Mouse (Mus musculus): ENCODE results near the gene Trmt44.
"Not testable (repeated sequence)": the region's sequence is repeated elsewhere in the genome, so short reads cannot be mapped to it uniquely, and the experiment has no call there.

Gene Trmt44

DNA sequence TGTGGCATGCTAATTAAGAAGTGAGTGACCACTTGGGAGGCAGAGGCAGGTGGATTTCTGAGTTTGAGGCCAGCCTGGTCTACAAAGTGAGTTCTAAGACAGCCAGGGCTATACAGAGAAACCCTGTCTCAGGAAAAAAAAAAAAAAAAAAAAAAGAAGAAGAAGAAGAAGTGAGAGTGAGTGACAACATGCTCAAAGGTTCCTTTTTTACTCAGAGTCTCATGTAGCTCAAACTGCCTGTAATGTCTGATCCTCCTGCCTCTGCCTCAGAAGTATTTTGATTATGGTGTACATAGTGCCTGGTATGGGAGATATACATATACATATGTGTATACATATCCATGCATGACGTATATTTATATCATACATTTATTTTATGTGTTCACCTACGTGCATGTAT lies 9.4 kb upstream of the Trmt44 start:
- not testable (repeated sequence) for DNase-seq

DNA sequence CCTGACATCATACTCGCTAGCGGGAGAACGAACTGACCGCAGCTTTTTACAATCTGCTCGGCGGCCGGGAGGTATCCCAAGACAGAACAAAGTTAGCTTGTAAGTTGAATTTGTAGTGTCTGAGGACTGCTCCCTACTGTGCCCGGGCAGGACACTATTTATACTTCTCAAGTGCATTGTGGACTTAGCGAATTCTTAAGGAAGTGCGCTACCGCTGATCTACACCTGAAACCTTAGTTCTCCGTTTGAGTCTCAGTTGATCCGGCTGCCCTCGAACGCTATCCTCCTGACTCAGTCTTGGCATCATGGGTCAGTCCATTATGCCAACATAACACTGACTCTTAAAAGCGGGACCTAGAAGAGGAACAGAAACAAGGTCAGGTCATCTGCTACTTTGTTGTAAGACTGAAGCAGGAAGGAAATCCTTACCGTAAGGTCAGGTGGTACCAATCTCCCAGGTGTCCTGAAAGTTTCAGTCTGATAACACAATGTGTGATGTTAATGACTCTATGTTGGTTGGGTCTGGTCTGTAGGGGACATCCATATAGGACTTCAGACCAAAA lies 8.4 kb upstream of the Trmt44 start:
- no peak for DNase-seq

DNA sequence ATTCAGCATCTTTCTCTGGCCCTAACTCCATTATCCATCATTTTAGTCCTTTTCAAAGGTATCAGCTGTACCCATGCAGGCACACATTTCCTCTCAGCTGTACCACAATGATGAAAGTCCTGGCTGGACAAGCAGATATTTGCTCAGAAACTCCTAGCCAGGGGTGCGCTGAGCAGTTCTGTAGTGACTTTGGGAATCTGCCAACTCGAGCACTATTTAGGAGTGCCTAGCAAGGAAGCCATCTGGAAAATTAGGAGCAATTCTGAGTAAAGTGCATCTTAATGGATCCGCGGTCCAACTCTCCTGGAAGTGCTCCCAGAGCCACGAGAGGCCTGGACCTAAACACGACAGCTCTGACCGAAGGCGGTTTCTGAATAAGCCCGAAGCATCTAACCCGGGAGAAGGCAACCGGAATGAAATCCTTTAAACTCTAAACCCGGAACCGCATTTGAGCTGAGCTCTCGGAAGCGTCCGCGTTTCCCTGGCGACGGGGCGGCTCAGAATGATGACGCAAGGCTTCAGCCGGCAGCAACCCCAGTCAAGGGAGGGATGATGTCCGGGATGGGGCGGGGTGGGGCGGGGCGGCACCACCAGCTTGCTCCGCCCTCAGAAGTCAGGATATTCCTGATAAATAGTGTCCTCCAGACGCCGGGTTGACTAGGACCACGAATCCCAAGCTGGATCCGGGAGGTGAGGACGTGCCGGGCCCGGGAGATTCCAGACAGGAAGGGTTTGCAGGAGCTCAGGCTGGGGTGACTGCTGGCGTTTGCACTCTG lies 7.8 kb upstream of the Trmt44 start, which contains the start of gene Acox3:
Gene Acox3 (plus strand): TSS at position 596 of the 776 bp plus-strand sequence.
- DNase-seq, result peak; percentile 95

DNA sequence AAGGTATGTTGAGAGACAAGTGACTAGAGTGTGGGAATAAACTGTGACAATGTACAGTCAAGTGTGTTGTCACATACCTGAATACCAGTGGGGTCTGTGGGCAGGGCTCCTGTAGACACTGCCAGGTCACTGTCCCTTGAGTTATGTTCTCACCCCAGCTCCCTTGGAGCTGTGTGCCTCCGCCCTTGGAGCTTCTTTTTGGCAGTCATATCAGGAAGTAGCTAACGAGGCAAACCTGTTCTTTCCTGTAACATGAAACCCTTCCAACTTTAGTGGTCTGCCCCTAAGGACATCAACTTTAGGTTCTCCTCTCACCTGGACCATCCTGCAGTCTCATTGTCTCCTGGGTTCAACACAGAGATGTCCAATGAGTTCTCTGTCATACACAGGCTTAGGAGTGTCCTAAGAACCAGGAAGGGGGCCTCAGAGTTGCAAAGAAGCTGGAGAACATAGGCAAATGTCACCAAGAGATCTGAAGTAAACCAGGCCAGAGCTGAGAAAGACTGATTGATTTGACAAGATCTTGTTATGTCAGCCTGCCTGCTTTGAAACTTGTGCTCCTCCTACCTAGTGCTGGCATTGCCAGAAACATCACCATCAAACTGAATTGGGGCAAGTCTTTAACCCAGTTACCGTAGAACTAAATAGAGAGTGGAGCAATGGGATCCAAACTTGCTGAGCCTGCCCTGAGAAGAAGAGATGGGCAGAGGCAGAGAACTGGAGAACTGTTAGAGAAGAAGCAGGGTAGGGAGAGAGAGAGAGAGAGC lies 5.5 kb upstream of the Trmt44 start:
- DNase-seq, result no peak

DNA sequence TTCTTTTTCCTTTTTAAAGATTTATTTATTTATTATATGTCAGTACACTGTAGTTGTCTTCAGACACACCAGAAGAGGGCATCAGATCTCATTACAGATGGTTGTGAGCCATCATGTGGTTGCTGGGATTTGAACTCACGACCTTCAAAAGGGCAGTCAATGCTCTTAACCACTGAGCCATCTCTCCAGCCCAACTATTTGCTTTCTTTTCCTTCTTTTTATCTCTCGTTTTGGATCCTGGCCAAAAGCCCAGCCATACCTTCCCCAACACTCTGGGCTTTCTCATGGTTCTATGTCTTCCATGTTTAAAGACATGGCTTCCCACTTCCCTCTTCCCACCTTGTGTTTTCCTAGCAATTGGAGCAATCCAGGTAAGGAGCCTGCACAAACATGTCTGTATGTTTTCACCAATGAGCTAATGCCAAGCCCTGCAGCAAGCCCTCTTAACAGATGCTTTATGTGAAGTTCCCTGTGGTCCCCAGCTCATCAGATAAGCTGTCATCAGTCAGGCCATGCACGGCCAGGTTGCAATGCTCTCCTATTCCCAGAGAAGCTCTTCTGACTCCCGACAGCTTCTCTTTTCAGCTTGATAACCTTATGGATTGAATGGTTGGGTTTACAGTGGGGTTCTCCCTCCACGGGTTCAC lies 4.5 kb upstream of the Trmt44 start:
- DNase-seq, result no peak

DNA sequence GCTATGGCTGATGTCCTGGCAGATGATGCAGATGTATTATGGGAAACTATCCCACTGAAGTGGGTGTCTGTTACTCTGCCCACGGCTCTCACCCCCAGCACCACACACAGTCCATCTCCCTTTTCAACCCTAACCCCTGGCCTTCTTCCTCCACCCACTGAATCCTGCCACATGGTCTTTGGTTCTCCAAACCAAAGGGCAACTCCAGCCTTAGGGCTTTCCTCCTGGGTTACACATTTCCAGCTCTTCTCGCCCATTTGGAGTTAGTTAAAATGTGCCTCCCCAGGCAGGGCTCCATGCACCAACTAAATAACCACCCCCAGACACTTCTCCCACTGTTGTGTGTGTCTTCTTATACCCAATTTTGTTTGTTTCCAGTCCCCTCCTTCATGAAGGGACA lies 3.5 kb upstream of the Trmt44 start:
- no peak for DNase-seq

DNA sequence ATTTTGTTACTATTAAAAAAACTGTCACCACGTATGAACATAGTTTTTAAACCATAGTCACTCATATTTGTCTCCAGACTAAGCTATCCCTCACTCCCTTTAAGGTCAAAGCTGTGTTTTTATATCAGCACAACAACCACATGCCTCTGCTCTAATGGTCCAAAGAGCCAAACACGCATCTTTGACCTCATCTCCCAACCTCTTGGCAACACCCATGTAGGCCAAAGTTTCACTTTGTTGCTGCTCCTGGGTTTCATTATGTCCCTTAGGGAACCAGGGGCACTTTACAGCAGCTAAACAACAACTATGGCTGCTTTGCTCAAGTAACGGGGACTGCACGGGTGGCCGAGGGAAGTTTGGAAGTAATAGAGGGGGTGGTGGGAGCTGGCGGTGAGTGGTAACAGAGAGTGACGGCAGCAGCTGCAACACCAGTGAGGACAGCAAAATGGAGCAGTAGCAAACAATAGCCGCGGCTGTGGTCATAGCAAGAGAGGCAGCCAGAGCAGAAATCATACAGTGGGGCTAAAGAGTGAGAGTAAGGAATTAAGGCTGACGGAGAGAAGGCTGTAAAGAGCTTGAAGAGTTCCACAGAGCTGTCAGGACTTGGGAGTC lies 1.6 kb upstream of the Trmt44 start:
- no peak for DNase-seq

DNA sequence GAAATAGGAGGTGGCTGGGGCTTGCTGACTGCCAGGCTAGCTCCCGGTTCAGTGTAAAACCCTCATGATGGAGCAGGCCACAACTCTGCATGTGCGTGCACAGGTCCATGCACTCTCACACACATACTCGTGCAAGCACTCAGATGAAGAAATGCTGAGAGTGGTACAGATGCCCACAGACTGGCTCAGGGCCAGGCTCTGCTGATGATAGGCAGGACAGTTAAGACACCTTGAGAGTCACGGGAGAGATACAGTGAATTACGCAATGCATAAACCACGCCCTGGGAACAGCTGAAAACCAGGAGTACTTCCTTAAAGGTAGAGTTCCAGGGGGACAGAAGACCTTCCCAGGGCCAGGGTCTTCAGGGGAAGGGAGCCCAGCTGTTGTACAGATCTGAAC lies 3.3 kb downstream of the Trmt44 start:
- DNase-seq, result no peak

DNA sequence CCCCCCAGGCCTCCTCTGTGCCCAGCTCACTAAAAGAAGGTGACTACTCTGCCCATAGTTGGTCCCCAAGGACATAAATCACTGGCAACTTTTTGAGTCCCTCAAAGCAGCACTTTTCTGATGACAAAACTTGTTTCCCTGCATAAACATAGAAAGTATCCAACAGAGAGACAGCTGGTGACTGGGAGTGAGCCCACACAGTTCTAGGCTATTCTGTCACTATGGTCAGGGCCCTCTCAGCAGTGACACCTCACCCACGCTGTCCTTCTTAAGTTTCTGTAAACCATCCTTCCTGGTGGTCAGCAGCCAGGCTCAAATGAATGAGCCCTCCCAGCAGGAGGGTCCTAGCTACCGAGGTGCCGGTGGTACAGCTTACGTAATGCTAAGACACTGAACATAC lies 8.2 kb downstream of the Trmt44 start:
- DNase-seq, result no peak

DNA sequence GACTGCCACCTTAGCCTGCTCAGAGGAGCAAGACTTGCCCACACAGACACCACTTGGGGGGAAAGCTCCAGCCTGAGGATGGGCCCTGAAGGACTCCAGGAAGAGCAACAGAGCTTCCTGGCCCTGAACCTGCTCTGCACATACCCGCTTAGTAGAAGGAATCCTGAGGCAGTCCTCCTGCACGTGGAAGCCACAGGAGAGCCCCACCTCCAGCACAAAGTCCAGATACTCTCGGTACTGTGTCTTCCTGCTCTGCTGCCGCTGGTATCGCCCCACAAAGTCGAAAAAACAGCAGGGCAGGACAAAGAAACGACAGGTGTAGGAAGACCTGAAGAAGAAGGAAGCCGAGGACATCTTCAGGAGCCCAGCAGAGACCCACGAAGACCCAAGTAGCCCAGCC lies 9.7 kb downstream of the Trmt44 start:
- DNase-seq, result no peak

DNA sequence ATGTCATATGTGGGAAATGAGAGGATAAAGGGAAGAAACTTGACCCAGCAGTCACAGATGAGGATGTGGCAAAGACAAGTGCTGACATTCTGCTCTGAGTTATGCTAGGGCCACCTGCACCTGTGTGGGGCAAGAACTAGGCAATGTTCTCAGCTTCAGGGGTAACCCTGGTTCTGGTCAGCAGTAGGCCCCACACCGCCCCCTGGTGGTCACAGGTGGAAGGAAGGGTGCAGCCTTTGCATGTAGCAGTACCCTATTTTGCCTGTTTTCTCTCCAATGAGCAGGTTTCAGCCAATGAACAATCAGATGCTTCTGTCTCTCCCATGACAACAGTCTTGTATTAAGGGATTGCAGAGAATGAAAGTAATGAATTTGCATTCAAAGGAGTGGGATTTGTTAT lies 11.4 kb downstream of the Trmt44 start:
- peak; percentile 80 for DNase-seq

DNA sequence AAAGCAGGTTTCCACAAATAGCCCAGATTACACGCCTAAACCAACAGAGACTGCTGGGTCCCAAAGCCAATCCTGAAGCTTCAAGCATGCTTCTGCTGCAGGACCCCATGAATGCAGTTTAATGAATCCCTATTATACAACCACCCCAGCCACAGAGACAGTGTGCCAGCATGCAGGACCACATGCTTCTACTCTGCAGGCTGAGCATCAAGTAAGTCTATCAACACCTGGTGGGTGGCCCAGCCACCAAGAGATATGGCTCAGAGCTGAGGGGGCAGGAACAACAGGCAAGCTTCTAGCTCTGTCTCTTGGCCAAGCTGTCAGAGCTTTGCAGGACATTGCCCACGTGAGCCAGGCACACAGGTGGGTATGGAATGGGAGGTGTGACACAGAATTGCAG lies 12.3 kb downstream of the Trmt44 start:
- no peak for DNase-seq

DNA sequence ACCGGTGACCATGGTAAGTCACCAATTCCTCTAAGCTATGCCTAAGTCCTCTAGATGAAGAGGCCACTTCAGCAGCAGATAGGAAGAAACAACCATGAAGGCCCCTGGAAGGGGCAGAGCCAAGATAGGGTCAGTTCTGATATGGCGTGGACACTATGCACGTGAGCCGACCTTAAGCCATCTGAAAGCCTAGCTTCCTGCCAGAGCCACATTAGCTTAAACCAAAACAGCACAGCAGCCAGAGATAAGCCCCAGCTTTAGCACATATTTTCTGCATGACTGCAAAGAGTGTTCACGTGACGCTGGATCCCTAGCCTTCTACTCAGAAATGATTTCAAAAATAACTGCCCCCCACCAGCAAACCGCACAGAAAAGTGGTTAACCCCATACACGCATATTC lies 15.4 kb downstream of the Trmt44 start:
- no peak for DNase-seq

DNA sequence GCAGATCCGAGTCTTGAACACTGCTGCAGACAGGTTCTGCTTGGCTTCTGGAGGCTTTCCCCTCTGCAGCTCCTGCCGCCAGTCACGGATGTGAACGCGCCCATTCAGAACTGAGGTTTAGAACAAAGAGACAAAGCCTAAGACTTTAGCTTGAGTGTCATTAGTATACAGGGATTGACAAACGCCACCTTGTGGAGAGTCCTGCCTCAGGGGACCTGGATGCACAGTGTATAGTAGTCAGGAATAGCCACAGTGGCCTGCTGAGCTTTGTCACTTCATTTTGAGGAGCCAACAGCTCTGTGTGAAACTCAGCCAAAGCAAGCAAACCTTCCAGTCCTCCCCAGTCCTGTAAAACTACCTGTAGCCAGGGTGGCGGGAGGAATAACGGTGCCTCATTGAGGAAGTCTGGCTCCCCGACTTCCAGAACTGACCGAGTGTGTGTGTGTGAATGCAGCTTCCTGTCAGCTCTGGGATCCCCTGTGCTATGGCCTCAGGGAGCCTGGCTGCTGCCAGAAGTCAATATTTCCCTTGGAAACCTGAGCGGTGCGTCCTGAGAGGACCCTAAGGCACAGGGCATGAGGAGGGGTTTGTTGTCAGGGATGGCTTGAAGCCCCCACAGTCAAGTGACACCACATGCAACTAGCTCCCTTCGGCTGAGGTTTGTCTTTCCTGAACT lies 16.8 kb downstream of the Trmt44 start:
- DNase-seq, result no peak

DNA sequence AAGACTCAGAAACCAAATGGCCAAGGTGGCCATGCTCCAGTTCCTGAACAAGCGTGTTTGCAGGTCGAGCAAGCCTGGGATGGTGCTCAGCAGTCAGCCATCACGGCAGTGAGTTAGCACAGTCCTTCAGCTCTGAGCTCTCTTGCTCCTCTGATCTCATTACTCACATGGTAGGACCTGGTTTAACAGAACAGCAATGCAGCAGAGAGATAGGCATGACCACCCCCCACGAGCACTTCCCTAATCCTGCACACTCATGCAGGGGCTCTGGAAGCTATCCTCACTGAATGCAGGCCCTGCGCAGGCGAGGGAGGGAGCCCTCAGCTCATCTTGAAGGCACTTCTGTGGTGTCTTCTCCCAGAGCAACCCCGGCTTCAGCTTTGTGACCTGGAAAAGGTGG lies 18.5 kb downstream of the Trmt44 start:
- no peak for DNase-seq

DNA sequence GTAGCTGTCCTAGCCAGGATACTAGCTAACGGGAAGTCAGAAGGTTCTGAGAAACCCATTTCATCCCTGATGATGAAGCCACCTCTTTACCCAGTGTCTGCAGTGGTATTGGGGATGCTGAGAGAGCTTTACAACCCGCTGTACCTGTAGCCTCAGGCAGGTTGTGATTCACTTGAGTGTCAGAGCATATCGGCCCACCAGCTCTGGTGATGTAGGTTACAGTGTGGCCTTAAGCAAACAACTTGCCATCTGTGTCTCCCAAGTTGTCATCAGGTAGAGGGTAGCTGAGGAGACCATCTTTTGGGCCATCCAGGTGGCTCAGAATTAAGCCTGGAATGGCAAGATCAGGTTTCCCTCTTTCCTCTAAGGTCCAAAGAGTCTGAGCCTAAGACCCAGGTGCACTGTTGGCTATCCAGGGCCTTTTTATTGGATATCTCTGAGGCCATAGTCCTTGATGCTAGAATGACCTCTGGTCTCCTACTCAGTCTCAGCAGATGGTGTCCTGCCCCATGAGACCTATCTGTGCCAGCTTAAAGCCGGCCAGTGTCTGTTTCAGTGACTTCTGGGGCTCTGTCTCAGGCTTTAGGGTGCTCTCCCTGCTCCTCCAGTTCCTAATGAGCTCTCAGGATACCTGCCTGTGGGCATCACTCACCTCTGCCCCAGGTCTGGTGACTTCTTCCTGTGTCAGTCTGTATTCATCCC lies 21.9 kb downstream of the Trmt44 start:
- no peak for DNase-seq

DNA sequence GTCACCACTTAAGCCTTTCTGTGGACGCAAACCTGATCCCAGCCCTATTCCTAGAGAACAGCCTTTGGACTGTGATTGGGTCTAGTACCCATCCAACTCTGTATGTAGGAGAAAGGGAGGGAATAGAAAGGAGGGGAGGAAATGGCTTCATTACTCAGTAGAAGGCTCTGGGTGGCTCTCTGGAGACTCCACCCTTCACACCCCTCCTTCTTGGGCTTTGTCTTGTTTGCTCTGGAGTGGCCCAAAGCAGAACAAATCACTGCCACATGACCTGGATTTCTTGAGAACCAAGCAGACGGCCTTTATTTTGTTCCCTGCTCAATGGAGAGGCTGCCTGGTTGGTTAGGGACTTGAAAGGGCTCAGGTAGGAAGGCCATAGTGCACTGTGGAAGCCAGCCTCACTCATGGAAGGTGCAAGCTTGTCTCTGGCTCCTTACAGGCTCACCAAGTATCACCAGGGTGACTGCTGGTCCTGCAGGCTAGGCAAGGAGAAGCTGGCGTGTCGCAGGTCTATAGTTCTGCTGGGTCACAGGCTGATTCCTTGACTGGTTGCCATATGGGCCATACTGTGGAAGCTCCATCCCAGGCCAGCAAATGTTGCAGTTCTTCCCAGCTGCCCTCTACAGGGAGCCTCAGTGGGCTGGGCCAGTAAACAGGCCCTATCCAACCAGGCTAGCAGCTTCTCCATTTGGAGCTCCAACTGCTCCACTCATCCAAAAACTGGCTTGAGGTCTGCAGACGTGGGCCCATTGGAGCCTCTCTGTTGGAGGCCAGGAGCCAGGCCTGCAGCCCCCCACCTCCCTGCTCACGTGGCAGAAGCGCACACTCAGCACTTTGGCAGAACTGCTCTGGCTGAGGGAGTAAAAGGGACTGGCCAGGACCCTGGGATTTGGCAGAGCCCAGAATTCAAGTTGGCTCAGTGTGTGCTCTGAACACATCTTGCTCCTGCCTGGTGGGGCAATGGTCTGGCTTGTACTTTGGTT lies 22.7 kb downstream of the Trmt44 start:
- DNase-seq, result peak; percentile 49

DNA sequence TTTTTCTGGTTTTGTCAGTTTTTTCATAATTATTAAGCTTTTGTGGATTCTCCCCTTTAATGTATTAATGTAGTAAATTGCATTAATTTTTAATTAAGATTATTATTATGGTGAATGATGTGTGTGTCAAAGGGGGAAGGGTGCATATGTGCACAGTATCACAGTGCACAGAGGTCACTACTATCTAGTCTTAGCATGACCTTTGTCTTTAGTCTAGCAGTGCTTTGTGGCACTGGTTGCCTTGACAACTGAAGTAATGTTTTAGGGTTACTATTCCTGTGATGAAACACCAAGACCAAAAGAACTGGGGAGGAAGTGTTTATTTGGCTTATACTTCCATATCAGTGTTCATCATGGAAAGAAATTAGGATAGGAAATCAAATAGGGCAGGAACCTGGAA lies 28.7 kb downstream of the Trmt44 start:
- no peak for DNase-seq

DNA sequence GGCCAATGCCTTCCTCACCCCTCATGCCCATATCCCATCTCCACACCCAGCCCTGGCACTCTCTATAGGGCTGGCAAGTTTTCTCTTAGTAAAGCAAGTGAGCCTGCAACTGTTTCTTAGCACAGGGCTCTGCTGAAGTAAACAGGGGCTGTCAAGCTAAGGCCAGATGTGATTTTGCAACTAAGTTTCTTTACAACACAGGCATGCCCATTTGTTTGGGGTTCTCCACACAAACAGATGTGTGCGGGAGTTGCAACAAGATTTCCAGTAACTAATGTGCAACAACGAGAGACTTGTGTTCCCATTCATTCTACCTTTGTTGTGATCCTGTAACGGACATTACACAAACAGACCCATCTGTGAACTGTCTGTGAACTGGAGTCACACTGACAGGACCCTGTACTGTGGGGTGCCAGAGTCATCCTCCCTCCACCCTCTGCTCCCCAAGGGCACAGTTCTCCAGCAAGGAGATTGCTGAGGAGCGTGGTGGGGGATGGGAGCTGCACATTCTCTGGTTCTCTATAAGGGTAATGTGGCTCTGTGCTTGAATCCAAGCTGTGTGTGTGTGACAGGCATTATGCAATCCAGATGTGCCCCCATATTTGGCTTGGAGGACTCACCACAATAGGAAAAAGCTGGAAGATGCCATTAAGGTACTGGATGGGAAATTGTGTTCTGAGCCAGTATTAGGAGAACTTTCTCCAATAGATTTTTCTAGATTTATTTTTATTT lies 33.6 kb downstream of the Trmt44 start:
- DNase-seq, result no peak

DNA sequence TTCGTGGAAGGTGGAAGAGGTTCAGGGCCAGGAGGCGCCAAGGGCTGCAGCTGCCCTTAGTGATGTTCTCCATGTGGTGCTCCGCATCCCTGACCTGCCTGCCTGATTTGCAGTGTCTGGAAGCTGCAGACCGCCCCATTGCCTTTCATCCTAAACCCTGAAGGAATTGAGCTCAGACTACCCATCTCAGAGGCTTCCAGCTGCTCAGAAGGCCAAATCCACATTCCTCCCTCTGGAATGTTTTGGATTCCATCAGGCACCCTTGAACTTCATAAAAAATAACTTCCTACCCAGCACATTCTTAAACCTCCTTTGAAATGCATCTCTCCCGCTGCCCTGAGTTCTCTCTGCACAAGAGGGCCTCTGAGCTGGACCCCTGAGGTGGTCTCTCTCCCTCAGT lies 34.3 kb downstream of the Trmt44 start:
- no peak for DNase-seq

Measured in cerebellum, adult 8-10 months (tissue).